Mouse (Mus musculus) C2C12 (cell line): ENCODE measurements around the gene Elovl1. TPM values are rescaled to one million over a fixed set of nuclear protein-coding genes. Genes with fewer than 3 reads are reported as not detected.
A peak's percentile ranks its signal among the peaks of the same experiment; 100 is the strongest.

Experiments
- H3K27me3 ChIP-seq: one replicate; pipeline ENCODE4 v1.6.1; 2011; ENCODE audit not compliant: control insufficient read depth, insufficient read depth, insufficient read length
- H3K36me3 ChIP-seq: one replicate; pipeline ENCODE4 v1.6.1; 2011; ENCODE audit not compliant: control insufficient read depth, insufficient read depth
- H3K4me3 ChIP-seq: one replicate; pipeline ENCODE4 v1.5.1; 2011; ENCODE audit warnings: mild to moderate bottlenecking, control low read depth; ENCODE audit not compliant: poor library complexity, insufficient read depth, severe bottlenecking
- H3K79me2 ChIP-seq: one replicate; pipeline ENCODE4 v1.6.1; 2011; ENCODE audit not compliant: control insufficient read depth, insufficient read depth
- H3K79me3 ChIP-seq: one replicate; pipeline ENCODE4 v1.6.1; 2011; ENCODE audit warnings: low read depth, control low read depth
- H3ac ChIP-seq: one replicate; pipeline ENCODE3; 2011; ENCODE audit warnings: low read depth; ENCODE audit not compliant: control insufficient read depth, insufficient read length
- CEBPB ChIP-seq: IDR thresholded peaks from one replicate; pipeline ENCODE4 v1.6.1; 2011; ENCODE audit warnings: low read depth, mild to moderate bottlenecking, control low read depth, moderate library complexity
- CTCF ChIP-seq: IDR thresholded peaks from one replicate; pipeline ENCODE4 v1.5.1; 2011; ENCODE audit not compliant: control insufficient read depth, insufficient read depth, insufficient read length
- FOSL1 ChIP-seq: IDR thresholded peaks from one replicate; pipeline ENCODE4 v1.8.0; 2011; ENCODE audit warnings: mild to moderate bottlenecking, low read length; ENCODE audit not compliant: poor library complexity, insufficient read depth, severe bottlenecking
- MAX ChIP-seq: IDR thresholded peaks from one replicate; pipeline ENCODE4 v1.6.1; 2011; ENCODE audit warnings: mild to moderate bottlenecking, control low read depth
- MYOD1 ChIP-seq: IDR thresholded peaks from one replicate; pipeline ENCODE4 v1.6.1; 2011; ENCODE audit warnings: low read depth; ENCODE audit not compliant: control insufficient read depth, insufficient read length
- MYOG ChIP-seq: IDR thresholded peaks from one replicate; pipeline ENCODE4 v1.6.1; 2011; ENCODE audit not compliant: control insufficient read depth, insufficient read length; ENCODE audit errors: extremely low read depth
- USF1 ChIP-seq: IDR thresholded peaks from one replicate; pipeline ENCODE4 v1.6.1; 2011; ENCODE audit warnings: low read depth, mild to moderate bottlenecking, control low read depth, moderate library complexity
- polyA plus RNA-seq: library from polyadenylated mRNA; unstranded; fragments of >200 nt; fragmentation: generic; extraction: Trizol; gene quantifications from one replicate; pipeline ENCODE4 v1.2.1, GENCODE M21; 2012; ENCODE audit warnings: missing spikeins

The Elovl1 gene
- polyA plus RNA-seq, 1 experiment: 92.3 TPM

DNA sequence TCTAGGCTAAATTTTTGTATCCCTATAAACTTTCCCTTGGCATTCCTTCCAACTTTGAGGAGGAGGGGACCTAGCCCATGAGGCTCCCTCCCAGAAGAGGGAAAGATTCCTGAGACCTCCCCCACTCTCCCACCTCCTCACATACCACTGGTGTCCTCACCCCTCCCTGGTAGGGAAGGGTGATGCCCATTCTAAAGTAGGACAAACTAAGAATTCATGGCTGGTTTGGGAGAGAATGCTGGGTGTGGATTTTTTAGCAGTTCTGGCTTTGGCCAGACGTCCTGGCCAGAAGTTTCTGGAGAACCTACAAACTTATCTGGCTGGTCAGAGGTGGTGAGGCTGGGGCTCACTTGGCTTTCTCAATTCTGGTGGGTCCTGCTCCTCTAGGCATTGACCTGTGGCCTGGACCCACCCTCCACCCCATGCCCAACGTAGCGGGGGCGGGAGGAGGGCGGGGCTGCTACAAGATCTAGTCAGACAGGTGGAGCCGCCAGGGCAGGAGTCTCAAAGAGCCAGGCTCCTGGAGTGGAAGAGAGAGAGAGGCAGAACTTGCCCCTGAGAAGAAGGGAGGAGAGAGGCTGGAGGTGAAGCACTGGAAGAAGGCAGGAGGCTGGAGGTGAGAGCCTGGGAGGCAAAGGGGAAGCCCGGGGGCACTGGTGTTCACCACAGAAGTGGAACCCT, 1.5 kb downstream of the Elovl1 start:
- peaks cover 36% of the 10 kb centered on the region for H3K36me3 ChIP-seq
- H3K79me2 ChIP-seq: peaks cover 56% of the 10 kb centered on the region
- TF ChIP-seq CTCF (no peak), MAX (no peak), USF1 (no peak), FOSL1 (no peak)
- H3K79me3 ChIP-seq: peaks cover 20% of the 10 kb centered on the region
- H3ac ChIP-seq: peak overlapping the region; percentile 96
- H3K27me3 ChIP-seq: no peaks in the 10 kb centered on the region
- H3K4me3 ChIP-seq: peak overlapping the region; percentile 65

DNA sequence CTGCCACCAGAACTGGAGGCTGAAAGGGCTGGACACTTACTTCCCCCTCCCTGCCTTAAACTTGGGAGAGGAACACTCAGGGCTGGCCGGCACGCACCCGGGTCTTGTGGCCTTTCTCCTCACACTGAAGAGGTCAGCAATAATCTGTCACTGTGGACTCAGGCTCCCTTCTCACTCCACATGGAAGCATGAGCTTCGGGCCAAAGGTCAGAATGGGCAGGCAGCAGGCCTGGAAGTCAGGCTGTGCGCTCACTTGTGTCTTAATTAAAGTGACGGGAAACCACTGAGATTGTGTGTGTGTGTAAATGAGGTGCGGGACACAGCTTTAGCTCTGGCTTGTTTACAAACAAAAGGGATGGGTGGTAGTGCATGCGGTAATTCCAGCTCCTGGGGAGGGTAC, 4.4 kb downstream of the Elovl1 start:
- Histone ChIP-seq H3K79me2 (peaks cover 84% of the 10 kb centered on the region), H3K79me3 (peaks cover 45% of the 10 kb centered on the region), H3K27me3 (no peaks in the 10 kb centered on the region), H3K4me3 (no peak overlapping the region), H3ac (no peak overlapping the region), H3K36me3 (peaks cover 55% of the 10 kb centered on the region)
- TF ChIP-seq CTCF (no peak), MYOG (no peak), FOSL1 (no peak), MAX (no peak), CEBPB (no peak), USF1 (no peak), MYOD1 (no peak)

- peaks cover 29% of the 10 kb centered on the region for H3K79me3 ChIP-seq
- peaks cover 42% of the 10 kb centered on the region for H3K36me3 ChIP-seq
- H3K4me3 ChIP-seq: peak within 1 kb of the TSS; percentile 83
- peaks cover 48% of the 10 kb centered on the region for H3K79me2 ChIP-seq
- TF ChIP-seq MAX (peak; percentile 89), MYOD1 (no peak), MYOG (no peak), CTCF (no peak), FOSL1 (no peak), USF1 (no peak), CEBPB (no peak)
- H3ac ChIP-seq: peak within 1 kb of the TSS; percentile 88
- H3K27me3 ChIP-seq: no peaks in the 10 kb centered on the region
These were observed 9.1 kb downstream of the Elovl1 start, which contains the start of gene Cdc20 for GRCm38 (mm10) chr4:118436820-118437603. Gene Cdc20, minus strand, starts transcription at chr4:118437352.

- Histone ChIP-seq H3K27me3 (peaks cover 4% of the 10 kb centered on the region), H3K36me3 (peaks cover 34% of the 10 kb centered on the region), H3K79me2 (peaks cover 43% of the 10 kb centered on the region), H3K4me3 (peak overlapping the region; percentile 83), H3ac (peak overlapping the region; percentile 67), H3K79me3 (peaks cover 29% of the 10 kb centered on the region)
- TF ChIP-seq FOSL1 (no peak), CTCF (no peak), MYOD1 (no peak), MAX (no peak), CEBPB (no peak), USF1 (no peak), MYOG (no peak)
These were observed 9.9 kb downstream of the Elovl1 start for GRCm38 (mm10) chr4:118437829-118438253.

DNA sequence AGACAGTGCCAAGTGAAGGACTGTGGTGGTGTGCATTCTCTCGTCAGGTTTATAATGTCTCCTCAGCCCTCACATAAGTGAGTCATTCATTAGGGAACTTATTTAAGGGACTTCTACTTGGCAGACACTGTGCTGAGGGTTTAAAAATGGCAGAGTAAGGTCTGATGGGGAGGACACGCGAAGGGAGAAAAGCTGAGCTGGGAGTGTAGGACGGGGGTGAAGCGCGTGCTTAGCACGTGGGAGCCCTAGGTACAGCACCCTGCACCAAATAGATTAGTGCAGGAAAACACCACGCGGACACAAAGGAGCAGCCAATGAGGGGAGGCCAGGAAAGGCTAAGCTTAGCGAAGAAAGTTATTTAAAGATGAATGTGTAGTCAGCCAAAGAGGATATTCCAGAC, 17.2 kb downstream of the Elovl1 start:
- Histone ChIP-seq H3K36me3 (no peaks in the 10 kb centered on the region), H3K79me3 (no peaks in the 10 kb centered on the region), H3K27me3 (peaks cover 32% of the 10 kb centered on the region), H3K4me3 (no peak overlapping the region), H3ac (no peak overlapping the region), H3K79me2 (no peaks in the 10 kb centered on the region)
- TF ChIP-seq USF1 (no peak), MYOG (no peak), MAX (no peak), CTCF (no peak), FOSL1 (no peak), CEBPB (no peak)
